Mouse (Mus musculus): ENCODE measurements around the gene Mlip. TPM values are rescaled to one million over a fixed set of nuclear protein-coding genes. Genes with fewer than 3 reads are reported as not detected.

The Mlip gene
- polyA plus RNA-seq, 1 experiment from 2014 or later = not detected

DNA sequence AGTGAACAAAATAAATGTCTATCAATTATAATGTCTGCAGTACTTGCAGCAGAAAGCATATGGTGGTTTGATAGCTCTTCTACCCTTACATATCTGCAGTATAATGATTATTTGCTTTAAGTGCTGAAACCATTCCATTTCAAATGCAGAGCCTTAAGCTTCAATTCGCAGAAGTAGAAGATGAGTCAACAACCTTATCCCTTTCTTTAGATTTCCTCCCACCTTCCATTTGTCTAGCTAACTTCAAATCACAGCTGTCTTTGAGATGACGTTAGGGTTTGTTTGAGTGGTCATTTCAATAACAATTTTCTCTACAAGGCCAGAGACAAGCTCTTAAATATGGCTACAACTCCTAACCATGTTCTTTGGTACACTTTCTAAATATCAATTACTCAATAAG lies 47.4 kb downstream of the Mlip start:
- WGBS (ENCODE audit: missing documents) = 84% methylated on average over 2 of the region's 2 CpGs
- no peak overlapping the region for H3K4me3 ChIP-seq (ENCODE audit: inconsistent target)
- no peaks in the 10 kb centered on the region for H3K36me3 ChIP-seq (ENCODE audit: inconsistent target)
- H3K79me2 ChIP-seq (ENCODE audit: inconsistent target) = no peaks in the 10 kb centered on the region
- no peak overlapping the region for H3K27ac ChIP-seq

DNA sequence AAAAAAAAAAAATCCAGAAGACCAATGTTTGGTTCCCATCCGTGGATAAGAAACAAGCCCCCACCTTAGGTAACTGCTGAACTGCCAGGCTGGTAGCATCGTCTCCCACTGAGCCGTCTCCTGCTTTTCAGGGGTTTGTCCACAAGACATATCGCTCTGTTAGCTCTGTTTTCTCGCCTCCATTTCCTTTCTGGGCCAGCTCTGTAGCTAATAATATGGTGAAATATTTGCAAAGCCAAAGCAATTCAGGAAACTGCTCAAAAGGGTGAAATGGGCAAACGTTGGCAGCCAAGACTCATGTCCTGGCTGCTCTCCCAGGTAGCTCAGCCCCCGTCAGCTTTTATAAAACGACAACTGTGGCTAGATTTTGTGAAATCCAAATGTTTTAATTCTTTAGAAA lies 50.4 kb downstream of the Mlip start:
- Histone ChIP-seq H3K27ac (no peak overlapping the region), H3K36me3 (ENCODE audit: inconsistent target) (no peaks in the 10 kb centered on the region), H3K79me2 (ENCODE audit: inconsistent target) (no peaks in the 10 kb centered on the region), H3K4me3 (ENCODE audit: inconsistent target) (no peak overlapping the region)
- 67% methylated on average over 7 of the region's 8 CpGs for WGBS (ENCODE audit: missing documents)

DNA sequence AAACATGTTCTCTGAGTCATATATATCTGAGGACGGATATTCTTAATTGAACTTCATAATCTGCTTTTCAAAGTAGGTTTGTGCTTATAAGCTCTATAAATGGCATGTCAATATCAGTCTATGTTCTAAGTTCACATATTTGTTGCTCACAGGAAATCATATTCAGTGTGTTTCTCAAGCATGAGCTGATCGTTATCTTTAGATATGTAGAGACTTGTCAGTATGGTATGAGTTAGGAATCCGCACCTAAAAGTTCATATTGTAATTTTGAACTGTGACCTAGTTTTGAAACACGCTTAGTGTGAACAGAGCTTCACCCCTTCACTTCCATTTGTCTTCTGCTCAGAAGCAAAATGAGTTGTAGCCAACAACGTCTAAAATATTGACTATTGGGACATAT lies 64.8 kb downstream of the Mlip start:
- 91% methylated on average over 5 of the region's 5 CpGs for WGBS (ENCODE audit: missing documents)
- Histone ChIP-seq H3K27ac (no peak overlapping the region), H3K4me3 (ENCODE audit: inconsistent target) (no peak overlapping the region), H3K79me2 (ENCODE audit: inconsistent target) (no peaks in the 10 kb centered on the region), H3K36me3 (ENCODE audit: inconsistent target) (no peaks in the 10 kb centered on the region)

DNA sequence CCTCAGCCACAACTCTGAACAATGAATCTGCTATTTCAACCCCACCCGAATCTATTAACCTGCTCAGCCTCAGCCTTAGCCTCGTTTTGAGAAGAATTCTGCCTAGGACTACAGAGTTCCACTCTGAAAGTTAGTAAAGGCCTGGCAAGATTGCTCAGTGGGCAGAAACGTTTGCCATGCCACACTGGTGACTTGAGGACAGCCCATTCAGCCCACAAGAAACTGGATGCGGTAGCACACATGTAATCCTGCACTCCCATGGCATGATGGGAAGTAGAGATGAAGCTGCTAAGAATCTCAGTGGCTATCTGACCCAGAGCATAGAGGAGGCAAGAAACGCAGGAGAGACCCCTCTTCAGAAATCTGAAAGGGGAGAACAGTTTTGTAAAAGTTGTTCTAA lies 73.4 kb downstream of the Mlip start:
- Histone ChIP-seq H3K36me3 (ENCODE audit: inconsistent target) (no peaks in the 10 kb centered on the region), H3K79me2 (ENCODE audit: inconsistent target) (no peaks in the 10 kb centered on the region), H3K4me3 (ENCODE audit: inconsistent target) (no peak overlapping the region), H3K27ac (no peak overlapping the region)
- WGBS (ENCODE audit: missing documents) = 88% methylated on average over 5 of the region's 5 CpGs

DNA sequence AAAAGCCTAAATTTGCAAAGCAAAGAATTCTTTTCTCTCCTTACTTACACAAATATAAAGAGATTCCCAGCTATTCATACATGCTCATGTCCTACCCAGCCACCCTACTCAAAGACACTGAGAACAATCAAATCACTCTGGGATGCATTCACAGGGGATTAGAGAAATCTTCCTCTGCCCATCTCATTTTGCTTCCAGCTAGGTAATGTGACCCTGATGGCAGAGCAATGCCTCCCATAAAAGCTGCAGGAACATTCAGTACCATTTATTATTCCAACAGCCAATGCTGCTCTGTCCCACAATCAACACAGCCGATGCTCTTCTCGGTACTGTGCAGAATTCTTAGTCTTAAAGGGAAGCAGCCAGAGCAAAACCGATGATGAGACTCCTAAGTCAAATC lies 74.7 kb downstream of the Mlip start:
- 96% methylated on average over 3 of the region's 3 CpGs for WGBS (ENCODE audit: missing documents)
- no peak overlapping the region for H3K4me3 ChIP-seq (ENCODE audit: inconsistent target)
- H3K36me3 ChIP-seq (ENCODE audit: inconsistent target) = no peaks in the 10 kb centered on the region
- H3K79me2 ChIP-seq (ENCODE audit: inconsistent target) = no peaks in the 10 kb centered on the region
- no peak overlapping the region for H3K27ac ChIP-seq

DNA sequence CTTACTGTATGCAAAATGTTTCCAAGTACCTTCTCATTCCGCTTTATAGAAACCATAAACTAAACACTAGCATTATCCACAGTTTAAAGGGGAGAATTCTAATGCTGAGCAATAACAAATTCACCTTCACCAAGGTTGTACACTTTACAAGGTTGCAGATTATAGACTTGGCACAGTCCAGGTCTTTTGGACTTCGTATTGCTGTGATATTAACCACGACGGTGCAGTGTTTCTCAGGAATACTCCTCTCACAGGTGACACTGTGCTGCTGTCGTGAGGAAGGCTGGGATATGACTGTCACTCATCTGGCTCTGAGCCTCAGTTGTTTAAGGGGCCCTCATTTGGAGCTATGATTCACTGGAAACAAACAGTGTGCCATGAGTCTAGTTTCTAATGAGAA lies 75.5 kb downstream of the Mlip start:
- no peaks in the 10 kb centered on the region for H3K36me3 ChIP-seq (ENCODE audit: inconsistent target)
- 78% methylated on average over 5 of the region's 5 CpGs for WGBS (ENCODE audit: missing documents)
- no peak overlapping the region for H3K4me3 ChIP-seq (ENCODE audit: inconsistent target)
- H3K27ac ChIP-seq = no peak overlapping the region
- no peaks in the 10 kb centered on the region for H3K79me2 ChIP-seq (ENCODE audit: inconsistent target)

DNA sequence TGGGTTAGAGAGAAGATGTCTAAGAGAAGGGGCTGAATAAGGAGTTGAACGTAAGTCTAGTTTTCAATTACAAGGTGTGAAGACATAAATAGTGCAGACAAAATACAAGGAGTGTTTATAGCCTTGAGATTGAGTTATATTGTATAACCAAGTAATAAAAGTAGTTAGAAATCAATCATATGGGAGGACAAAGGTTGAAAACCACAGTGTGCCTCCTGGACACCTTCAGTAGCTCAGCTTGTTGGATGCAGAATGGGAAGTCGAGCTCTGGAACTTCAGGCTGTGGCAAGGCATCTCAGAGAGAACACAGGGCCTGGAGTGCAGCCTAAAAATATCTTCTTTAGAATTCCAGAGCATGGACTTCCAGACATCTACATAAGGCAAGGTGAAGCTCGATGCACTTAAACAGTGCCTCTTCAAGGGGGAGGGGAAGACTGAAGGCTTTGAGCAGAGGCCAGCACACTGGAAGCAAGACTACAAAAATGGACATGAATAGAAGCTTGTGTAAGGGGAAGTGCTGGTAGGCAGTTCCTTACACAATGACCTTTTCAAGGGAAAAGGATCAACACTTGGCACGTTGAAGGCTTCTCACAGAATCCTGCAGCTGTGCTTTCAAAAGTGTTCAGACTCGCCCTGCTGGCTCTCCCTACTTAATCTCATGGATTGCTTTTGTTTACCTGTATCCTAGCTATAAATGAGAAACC lies 76.2 kb downstream of the Mlip start:
- 72% methylated on average over 5 of the region's 5 CpGs for WGBS (ENCODE audit: missing documents)
- Histone ChIP-seq H3K79me2 (ENCODE audit: inconsistent target) (no peaks in the 10 kb centered on the region), H3K27ac (no peak overlapping the region), H3K4me3 (ENCODE audit: inconsistent target) (no peak overlapping the region), H3K36me3 (ENCODE audit: inconsistent target) (no peaks in the 10 kb centered on the region)

DNA sequence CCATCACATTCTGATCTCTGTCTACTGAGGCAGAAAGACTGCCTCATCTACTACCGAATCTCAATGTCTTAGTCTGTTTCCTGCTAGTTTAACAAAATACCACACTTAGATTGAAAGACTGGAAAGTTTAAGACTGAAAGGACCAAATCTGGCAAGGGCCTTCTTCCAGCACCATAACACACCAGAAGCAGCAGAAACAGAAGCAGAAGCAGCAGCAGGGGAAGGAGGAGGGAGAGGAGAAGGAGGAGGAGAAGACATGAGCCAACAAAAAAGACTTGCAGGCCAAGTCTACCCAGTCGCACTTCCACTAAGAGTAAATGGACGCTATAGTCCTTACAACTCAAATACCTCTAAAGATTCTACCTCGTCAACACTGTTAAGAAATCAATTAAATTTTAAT lies 80.0 kb downstream of the Mlip start:
- Histone ChIP-seq H3K4me3 (ENCODE audit: inconsistent target) (no peak overlapping the region), H3K36me3 (ENCODE audit: inconsistent target) (no peaks in the 10 kb centered on the region), H3K27ac (no peak overlapping the region), H3K79me2 (ENCODE audit: inconsistent target) (no peaks in the 10 kb centered on the region)
- WGBS (ENCODE audit: missing documents) = 100% methylated on average over 4 of the region's 4 CpGs

DNA sequence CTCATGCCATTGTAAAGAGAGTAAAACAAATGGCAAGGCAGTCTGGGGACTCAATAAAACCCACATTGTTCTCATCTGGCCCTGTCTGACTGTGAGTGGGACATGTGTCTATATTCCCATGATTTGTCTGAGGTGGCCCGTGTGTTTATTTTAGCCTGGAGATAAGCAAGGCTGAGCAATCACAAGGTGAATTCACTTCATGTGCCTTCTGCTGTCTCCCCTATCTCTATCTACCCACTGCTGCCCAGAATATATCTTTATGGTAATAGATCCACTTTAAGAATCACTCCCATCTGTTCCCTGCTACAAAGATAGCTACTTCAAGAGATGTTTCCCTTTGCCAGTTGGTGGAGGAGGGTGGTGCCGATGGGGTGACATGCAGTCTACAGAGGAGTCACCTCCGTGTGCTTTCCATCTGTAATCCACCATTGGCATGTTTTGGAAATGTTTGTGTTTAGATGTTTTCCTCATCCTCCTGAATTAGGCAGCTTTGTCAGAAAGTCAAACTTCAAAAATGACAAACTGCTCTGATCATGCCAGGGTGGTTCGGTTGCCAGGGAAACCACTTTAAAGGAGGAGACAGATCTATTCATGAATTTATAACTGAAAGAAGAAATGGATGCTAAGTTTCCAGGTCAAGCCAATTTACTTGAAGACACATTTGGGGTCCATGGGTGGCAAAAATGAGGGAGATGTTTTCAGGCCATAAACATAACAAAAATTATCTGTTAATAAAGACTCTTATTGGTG lies 87.3 kb downstream of the Mlip start:
- H3K27ac ChIP-seq = no peak overlapping the region
- H3K36me3 ChIP-seq (ENCODE audit: inconsistent target) = no peaks in the 10 kb centered on the region
- no peak overlapping the region for H3K4me3 ChIP-seq (ENCODE audit: inconsistent target)
- H3K79me2 ChIP-seq (ENCODE audit: inconsistent target) = no peaks in the 10 kb centered on the region
- 82% methylated on average over 4 of the region's 4 CpGs for WGBS (ENCODE audit: missing documents)

DNA sequence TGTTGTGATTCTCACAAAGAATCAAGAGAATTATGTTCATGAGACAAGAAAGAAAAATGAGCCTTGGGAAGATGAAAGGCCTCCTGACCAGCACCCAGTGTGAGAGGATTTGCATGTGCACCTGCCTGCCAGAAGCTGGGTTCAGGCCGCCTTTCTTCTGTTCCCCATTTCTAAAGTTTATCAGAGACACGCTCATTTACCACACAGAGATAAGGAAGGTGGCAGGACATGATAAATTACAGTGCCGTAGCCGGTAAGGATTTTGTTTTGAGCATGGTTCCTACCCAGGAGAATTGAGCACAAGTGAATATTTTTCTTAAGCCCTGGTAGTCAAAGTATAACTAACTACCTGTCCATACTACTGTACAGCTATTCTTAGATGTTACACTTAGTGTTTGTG lies 93.7 kb downstream of the Mlip start:
- WGBS (ENCODE audit: missing documents) = 35% methylated on average over 4 of the region's 4 CpGs
- no peak overlapping the region for H3K4me3 ChIP-seq (ENCODE audit: inconsistent target)
- H3K36me3 ChIP-seq (ENCODE audit: inconsistent target) = no peaks in the 10 kb centered on the region
- H3K27ac ChIP-seq = no peak overlapping the region
- H3K79me2 ChIP-seq (ENCODE audit: inconsistent target) = no peaks in the 10 kb centered on the region

DNA sequence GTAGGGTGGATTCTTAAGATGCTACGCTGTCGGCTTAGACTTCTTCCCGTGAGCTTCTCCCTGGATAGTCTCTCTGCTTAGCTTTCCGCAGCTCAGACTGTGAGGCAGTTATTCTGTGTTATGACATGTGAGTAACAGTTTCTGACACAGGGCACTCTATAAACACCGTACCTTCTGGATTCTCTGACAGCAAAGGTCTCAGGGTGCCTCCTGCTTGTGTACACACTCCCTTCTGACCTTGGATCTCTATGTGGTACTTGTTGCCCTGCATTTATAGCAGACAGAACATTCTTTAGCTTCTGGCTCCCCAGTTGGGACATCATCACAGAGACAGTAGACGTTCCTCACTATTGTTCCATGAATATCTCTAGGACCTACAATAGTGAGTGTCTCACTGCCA lies 94.5 kb downstream of the Mlip start:
- Histone ChIP-seq H3K79me2 (ENCODE audit: inconsistent target) (no peaks in the 10 kb centered on the region), H3K27ac (no peak overlapping the region), H3K36me3 (ENCODE audit: inconsistent target) (no peaks in the 10 kb centered on the region), H3K4me3 (ENCODE audit: inconsistent target) (no peak overlapping the region)
- 97% methylated on average over 6 of the region's 6 CpGs for WGBS (ENCODE audit: missing documents)

DNA sequence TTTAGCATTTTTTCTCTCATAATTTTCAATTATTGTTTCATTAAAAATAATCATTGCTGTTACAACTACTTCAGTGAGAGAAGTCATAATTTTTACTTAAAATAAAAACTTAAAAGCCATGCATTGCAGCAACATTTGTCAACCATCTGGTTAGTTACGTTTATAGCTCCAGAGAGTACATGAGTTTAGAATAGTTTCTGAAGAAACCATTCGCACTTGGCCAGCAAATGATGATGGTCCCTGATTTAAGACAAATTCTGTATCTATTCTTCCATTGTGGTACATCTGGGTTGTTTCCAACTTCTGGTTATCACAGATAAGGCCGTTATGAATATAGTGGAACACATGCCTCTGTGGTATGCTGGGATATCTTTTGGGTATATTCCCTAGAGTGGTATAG lies 98.3 kb downstream of the Mlip start:
- Histone ChIP-seq H3K4me3 (ENCODE audit: inconsistent target) (no peak overlapping the region), H3K36me3 (ENCODE audit: inconsistent target) (no peaks in the 10 kb centered on the region), H3K27ac (no peak overlapping the region), H3K79me2 (ENCODE audit: inconsistent target) (no peaks in the 10 kb centered on the region)
- WGBS (ENCODE audit: missing documents) = 85% methylated on average over 3 of the region's 3 CpGs

DNA sequence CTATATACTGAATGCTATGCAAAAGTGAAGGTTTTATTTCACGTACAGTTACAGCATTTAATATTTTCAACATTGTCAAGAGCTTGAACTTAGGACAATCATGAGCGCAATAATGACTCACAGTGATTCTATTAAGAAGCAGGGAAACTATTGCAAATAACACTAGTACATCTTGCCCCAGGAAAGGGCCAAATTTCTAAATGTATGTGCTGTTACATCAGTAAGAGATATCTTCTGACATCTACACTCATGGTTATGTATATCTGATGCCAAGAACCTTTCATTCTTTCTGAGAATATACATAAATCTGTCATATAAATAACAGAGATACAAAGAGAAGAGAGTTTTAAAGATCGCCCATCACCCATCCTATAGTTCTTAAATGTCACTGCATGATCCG lies 100.0 kb downstream of the Mlip start:
- Histone ChIP-seq H3K36me3 (ENCODE audit: inconsistent target) (no peaks in the 10 kb centered on the region), H3K79me2 (ENCODE audit: inconsistent target) (no peaks in the 10 kb centered on the region), H3K27ac (no peak overlapping the region), H3K4me3 (ENCODE audit: inconsistent target) (no peak overlapping the region)
- 96% methylated on average over 4 of the region's 4 CpGs for WGBS (ENCODE audit: missing documents)

DNA sequence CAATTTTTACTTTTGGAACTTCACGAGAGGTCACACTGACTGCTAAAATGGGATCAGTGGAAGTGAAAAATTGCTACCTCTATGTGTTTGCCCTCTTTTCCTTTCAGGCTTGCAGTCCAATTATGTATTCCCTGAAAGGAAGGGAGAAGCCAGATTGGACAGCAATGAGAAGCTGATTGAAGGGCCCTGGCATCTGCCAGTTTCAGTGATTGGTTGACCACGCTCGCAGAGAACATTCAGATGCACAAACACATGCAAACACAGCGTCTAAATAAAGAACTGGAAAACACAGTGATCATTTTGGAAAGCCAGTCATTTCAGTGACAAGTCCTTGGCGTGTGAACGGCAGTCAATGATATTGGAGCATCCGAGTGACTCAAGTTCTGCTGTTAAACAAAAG lies 100.6 kb downstream of the Mlip start:
- H3K79me2 ChIP-seq (ENCODE audit: inconsistent target) = no peaks in the 10 kb centered on the region
- H3K27ac ChIP-seq = no peak overlapping the region
- 87% methylated on average over 7 of the region's 7 CpGs for WGBS (ENCODE audit: missing documents)
- H3K36me3 ChIP-seq (ENCODE audit: inconsistent target) = no peaks in the 10 kb centered on the region
- H3K4me3 ChIP-seq (ENCODE audit: inconsistent target) = no peak overlapping the region

DNA sequence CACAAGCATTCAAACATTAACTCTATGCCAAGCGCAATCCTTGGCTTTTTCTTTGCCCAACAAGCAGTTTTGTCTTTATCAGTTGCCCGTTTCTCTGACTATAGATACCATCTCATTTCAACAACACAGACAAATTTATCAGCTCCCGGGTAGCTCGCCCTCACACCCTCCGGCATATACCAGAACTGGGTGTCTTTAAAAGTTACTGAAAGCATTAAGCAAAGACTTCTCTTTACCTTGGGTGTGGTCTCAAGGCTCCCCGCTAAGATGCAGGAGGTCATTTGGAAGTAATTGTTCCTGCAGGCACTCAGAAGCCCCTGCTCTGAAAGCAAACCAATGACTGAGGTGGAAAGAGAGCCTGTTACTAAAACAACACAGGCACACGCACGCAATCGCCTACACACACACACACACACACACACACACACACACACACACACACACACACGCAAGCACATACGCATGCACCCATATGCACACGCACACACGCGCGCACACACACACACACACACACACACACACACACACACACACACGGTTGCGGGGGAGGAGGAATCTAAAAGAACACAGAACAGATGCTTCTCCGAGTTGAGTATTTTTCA lies 101.2 kb downstream of the Mlip start:
- 90% methylated on average over 10 of the region's 18 CpGs for WGBS (ENCODE audit: missing documents)
- Histone ChIP-seq H3K4me3 (ENCODE audit: inconsistent target) (no peak overlapping the region), H3K27ac (no peak overlapping the region), H3K36me3 (ENCODE audit: inconsistent target) (no peaks in the 10 kb centered on the region), H3K79me2 (ENCODE audit: inconsistent target) (no peaks in the 10 kb centered on the region)
